Mouse (Mus musculus) left cerebral cortex, postnatal 4 days (tissue): ENCODE measurements at regions not wholly inside any gene's neighbourhood (a gene's known extent, or its start where the extent isn't known, plus 50 kb on each side); places are given as distances from the start of the nearest gene placed in this dataset.

Experiments
- DNase-seq: peaks from one replicate; pipeline ENCODE4 v3.0.0-alpha.2; 2022
- intact Hi-C: fragments of 180-260 bp; cut with DNase I; formaldehyde crosslinking; loops from one replicate; pipeline ENCODE4 v1.15.1; 2025

- DNase-seq, result no peak
- intact Hi-C loops, result no loop called here
Observed at GRCm38 (mm10) chr5:128550736-128551135, 49.9 kb upstream of the Fzd10 start.

GRCm38 (mm10) chr5:128549811-128550210 lies 50.8 kb upstream of the Fzd10 start:
- no peak for DNase-seq
- intact Hi-C loops, result no loop called here

DNA sequence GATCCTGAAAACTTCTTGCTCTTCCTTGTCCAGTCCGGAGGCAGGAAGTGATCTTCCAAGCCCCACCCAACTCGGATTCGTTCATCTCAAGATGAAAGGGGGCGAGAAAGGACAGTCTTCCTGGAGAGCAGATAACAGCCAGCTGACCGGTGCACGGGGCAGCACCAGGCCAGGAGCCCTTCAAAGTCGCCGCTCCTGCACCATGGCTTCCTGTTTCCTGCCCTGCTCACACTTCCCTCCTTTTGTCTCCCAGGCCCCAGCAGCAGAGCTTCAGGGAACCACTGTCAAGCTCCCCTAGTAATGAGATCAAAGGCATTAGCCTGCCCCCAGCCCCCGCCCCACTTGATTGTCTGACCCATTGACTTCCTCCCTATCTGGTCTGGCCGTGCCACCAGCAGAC lies 58.6 kb upstream of the Fzd10 start:
- DNase-seq, result no peak
- intact Hi-C loops, result no loop called here

- DNase-seq, result no peak
- intact Hi-C loops, result no loop called here
Observed at GRCm38 (mm10) chr5:128538646-128539045, 62.0 kb upstream of the Fzd10 start.

GRCm38 (mm10) chr5:128537218-128537617 lies 63.4 kb upstream of the Fzd10 start:
- DNase-seq, result no peak
- intact Hi-C loops, result no loop called here

DNA sequence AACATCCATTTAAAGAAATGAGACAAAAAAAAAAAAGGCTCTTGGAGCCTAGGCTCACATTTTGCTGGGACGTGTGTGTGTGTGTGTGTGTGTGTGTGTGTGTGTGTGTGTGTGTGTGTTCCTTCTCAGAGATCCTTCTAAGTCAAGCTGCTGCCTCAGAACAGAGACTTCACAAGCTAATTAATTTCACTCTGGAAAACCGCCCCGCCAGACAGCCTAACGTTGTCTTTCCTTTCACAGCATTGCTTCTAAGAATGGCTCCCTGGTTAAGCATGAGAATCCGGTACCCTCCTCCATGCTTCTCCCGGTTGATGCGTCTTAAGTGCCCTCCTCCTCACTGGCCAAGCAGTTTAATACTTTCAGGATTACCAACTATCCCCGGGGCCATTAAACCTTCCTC lies 64.3 kb upstream of the Fzd10 start:
- intact Hi-C loops, result no loop called here
- no peak for DNase-seq

DNA sequence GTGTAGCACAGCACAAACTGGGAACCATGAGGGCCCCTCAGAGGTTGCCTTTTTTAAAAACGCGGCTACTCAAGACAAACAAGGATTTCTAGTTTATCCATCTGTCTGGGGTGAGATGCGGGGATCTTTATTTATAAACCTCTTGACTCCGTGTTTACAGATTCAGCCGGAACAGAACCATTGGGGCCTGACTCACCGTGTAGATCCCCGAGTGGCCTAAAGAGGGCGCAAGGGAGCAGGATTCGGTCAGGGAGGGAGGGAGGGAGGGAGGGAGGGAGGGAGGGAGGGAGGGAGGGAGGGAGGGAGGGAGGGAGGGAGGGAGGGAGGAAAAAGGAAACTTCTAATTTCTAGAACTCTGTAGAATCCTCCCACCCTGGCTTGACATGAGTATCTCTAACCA lies 73.4 kb upstream of the Fzd10 start:
- DNase-seq, result peak; percentile 29
- intact Hi-C loops, result loop anchor here (10.0 kb wide), 1 partner anchor 448 kb away; no protein-coding TSS in a partner anchor

GRCm38 (mm10) chr5:128526432-128526831 lies 74.2 kb upstream of the Fzd10 start:
- intact Hi-C loops, result loop anchor here (10.0 kb wide), 1 partner anchor 448 kb away; no protein-coding TSS in a partner anchor
- DNase-seq, result no peak

GRCm38 (mm10) chr5:128524377-128525280 lies 76.0 kb upstream of the Fzd10 start:
- peak; percentile 51 for DNase-seq
- intact Hi-C loops, result loop anchor here (10.0 kb wide), 1 partner anchor 450 kb away; no protein-coding TSS in a partner anchor

- DNase-seq, result peak; percentile 64
- intact Hi-C loops, result loop anchor here (2.0 to 10.0 kb wide), 2 partner anchors 212 to 452 kb away; no protein-coding TSS in a partner anchor
Observed at GRCm38 (mm10) chr5:128522667-128523066, 78.0 kb upstream of the Fzd10 start.

GRCm38 (mm10) chr5:128517336-128517735 lies 83.3 kb upstream of the Fzd10 start:
- intact Hi-C loops, result no loop called here
- DNase-seq, result no peak

DNA sequence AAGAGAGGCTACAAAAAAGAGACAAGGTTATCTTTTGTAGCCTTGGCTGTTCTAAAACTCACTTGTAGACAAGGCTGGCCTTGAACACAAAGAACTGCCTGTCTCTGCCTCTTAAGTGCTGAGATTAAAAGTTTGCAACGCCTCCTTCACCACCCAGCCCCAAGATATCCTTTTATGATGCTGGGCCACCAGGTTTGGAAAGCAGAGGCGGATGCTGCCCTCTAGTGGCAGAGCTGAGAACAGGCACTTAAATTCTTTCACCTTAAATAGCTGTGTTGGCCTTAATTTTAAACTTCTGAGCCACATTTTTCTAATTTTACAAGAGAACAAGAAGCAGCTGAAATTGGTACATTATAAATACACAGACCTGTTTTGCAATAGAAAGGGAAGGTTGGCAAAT lies 82.5 kb upstream of the Tmem132d start:
- DNase-seq, result no peak
- intact Hi-C loops, result no loop called here

GRCm38 (mm10) chr5:128513261-128513660 lies 80.4 kb upstream of the Tmem132d start:
- intact Hi-C loops, result no loop called here
- peak; percentile 71 for DNase-seq

DNA sequence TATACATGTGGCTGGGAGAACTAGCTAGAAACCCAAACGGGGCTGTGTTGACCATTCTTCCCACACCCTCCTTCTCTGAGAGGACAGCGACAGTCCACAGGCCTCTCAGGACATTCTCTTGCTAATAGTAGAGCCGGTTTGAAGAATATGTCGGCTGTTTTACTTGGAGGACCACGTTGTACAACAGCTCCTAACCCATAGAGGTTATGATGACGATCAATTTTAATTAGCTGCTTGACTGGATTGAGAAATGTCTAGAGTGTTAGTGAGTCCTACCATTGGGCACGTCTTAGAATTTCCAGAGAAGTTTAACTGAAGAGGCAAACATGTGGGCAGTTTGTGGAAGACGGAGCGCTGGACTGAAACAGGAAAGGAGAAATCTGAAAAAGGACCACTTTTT lies 79.7 kb upstream of the Tmem132d start:
- DNase-seq, result no peak
- intact Hi-C loops, result no loop called here

- intact Hi-C loops, result no loop called here
- peak; percentile 60 for DNase-seq
Observed at GRCm38 (mm10) chr5:128504502-128504901, 71.6 kb upstream of the Tmem132d start.

DNA sequence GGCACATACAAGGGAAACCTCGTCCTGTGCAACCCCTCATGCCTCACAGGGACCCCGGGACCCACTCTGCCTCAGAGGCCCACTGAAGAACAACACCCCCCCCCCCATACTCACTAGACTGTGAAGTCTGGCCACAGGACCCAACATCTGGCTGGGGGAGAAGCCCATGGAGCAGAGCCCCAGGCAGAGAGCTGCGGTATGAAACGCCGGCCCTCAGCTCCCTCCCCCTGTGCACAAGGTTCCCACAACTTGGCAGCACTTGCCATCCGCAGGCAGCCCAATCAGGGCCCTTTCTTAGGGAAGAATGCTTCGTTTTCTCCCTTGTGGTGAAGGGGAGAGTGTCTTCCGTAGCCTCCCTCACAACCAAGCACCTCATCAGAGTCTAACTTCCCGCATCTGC lies 66.6 kb upstream of the Tmem132d start:
- no peak for DNase-seq
- intact Hi-C loops, result no loop called here

- peak; percentile 76 for DNase-seq
- intact Hi-C loops, result no loop called here
Observed at GRCm38 (mm10) chr5:128499033-128499432, 66.2 kb upstream of the Tmem132d start.

- intact Hi-C loops, result no loop called here
- DNase-seq, result no peak
Observed at GRCm38 (mm10) chr5:128492541-128492940, 59.7 kb upstream of the Tmem132d start.

DNA sequence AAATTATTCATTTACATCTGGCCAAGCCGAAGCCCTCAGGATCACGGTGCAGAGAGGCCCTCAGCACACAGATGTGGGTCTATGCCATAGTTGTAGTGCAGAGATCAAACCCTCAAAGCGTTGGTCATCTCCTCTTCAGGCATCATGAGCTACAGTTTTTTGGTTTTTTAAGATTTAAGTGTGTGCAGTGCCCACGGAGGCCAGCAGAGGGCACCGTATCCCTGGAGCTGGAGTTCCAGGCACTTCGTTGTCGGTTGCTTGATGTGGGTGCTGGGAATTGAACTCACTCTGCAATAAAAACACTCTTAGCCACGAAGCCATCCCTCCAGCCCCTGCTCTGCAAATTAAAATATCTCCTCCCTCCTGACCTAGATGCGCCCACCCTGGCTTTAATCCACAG lies 58.3 kb upstream of the Tmem132d start:
- intact Hi-C loops, result no loop called here
- DNase-seq, result no peak

GRCm38 (mm10) chr5:128488872-128489580 lies 56.1 kb upstream of the Tmem132d start:
- intact Hi-C loops, result no loop called here

GRCm38 (mm10) chr5:128487371-128487770 lies 54.5 kb upstream of the Tmem132d start:
- intact Hi-C loops, result no loop called here

More at GRCm38 (mm10) chr5:128488872-128489580, 56.1 kb upstream of the Tmem132d start:
- DNase-seq, result no peak

GRCm38 (mm10) chr5:128484116-128484515 lies 51.2 kb upstream of the Tmem132d start:
- intact Hi-C loops, result no loop called here
- DNase-seq, result no peak

More at GRCm38 (mm10) chr5:128487371-128487770, 54.5 kb upstream of the Tmem132d start:
- DNase-seq, result no peak
